Mouse (Mus musculus) heart, postnatal 0 days (tissue): ENCODE measurements around the gene Degs1.

Source experiments
- CTCF ChIP-seq: IDR thresholded peaks from 2 replicates; pipeline ENCODE4 v1.5.1; 2016; ENCODE audit warnings: antibody characterized with exemption, control low read depth, low read depth
- EP300 ChIP-seq: IDR thresholded peaks from 2 replicates; pipeline ENCODE4 v1.6.1; 2016; ENCODE audit warnings: antibody characterized with exemption, low read depth

- no peak for TF ChIP-seq CTCF
- TF ChIP-seq EP300, result no peak
Observed at GRCm38 (mm10) chr1:182229381-182229780, 53.2 kb downstream of the Degs1 start.
